Mouse (Mus musculus): ENCODE data around the gene Rnase4. TPM values are rescaled to one million over a fixed set of nuclear protein-coding genes. Genes with fewer than 3 reads are reported as not detected.
"Not testable (repeated sequence)": the region's sequence is repeated elsewhere in the genome, so short reads cannot be mapped to it uniquely, and the experiment has no call there.

Gene Rnase4
- polyA plus RNA-seq, 1 experiment from 2014 or later = 9.1 TPM

DNA sequence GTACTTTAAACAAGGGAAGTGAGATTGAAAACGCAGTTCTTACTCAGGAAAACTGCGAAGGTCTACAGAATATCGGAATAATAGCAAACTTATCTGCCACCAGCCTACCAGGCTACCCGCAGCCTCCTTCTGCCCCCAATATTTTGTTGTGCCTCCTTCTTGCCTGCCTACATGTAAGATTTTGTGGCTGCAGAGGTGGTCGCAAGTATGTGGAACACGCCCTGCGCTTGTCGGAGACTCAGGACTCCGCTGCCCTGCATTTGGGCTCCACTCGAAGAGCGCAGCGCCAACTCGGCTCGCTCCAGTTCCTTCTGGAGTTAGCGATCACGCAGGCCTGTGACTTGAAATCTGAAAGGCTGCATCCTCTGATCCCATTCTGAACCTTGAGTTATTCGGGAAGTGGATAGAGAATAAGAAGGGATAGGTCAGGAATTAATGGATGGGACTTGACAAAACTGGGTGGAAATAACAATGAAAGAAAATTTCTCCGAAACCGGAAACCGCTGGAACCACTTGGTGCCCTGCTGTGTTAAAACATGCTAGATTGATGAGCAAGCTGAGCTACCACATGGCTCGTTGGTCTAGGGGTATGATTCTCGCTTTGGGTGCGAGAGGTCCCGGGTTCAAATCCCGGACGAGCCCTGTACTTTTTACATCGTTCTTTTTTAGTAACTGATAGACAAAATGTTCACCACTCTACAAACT, 648 bp upstream of the Rnase4 start:
- peak; percentile 57 for ATAC-seq (ENCODE audit: low FRiP score)
- Histone ChIP-seq H3K27ac (peak overlapping the region; percentile 81), H3K4me1 (peaks cover 11% of the 10 kb centered on the region), H3K36me3 (replicated peaks) (no peaks in the 10 kb centered on the region), H3K9ac (peak overlapping the region; percentile 59), H3K9me3 (no peaks in the 10 kb centered on the region), H3K27me3 (no peaks in the 10 kb centered on the region), H3K4me3 (replicated peaks) (peak overlapping the region; percentile 69), H3K4me2 (peak overlapping the region; percentile 72)
- WGBS = under 1% methylated on average over 27 of the region's 27 CpGs

- Histone ChIP-seq H3K4me1 (peaks cover 11% of the 10 kb centered on the region), H3K4me2 (no peak overlapping the region), H3K27ac (no peak overlapping the region), H3K9ac (no peak overlapping the region), H3K4me3 (replicated peaks) (no peak overlapping the region), H3K27me3 (no peaks in the 10 kb centered on the region), H3K9me3 (no peaks in the 10 kb centered on the region), H3K36me3 (replicated peaks) (no peaks in the 10 kb centered on the region)
- ATAC-seq (ENCODE audit: low FRiP score) = no peak
- 60% methylated on average over 8 of the region's 8 CpGs for WGBS
Observed at GRCm38 (mm10) chr14:51092073-51092620, 1.3 kb downstream of the Rnase4 start.

GRCm38 (mm10) chr14:51093496-51093895, 2.6 kb downstream of the Rnase4 start:
- no peak for ATAC-seq (ENCODE audit: low FRiP score)
- Histone ChIP-seq H3K9me3 (no peaks in the 10 kb centered on the region), H3K36me3 (replicated peaks) (no peaks in the 10 kb centered on the region), H3K27me3 (no peaks in the 10 kb centered on the region), H3K9ac (no peak overlapping the region), H3K4me3 (replicated peaks) (no peak overlapping the region), H3K27ac (no peak overlapping the region), H3K4me2 (no peak overlapping the region), H3K4me1 (peaks cover 11% of the 10 kb centered on the region)
- WGBS = 29% methylated on average over 3 of the region's 3 CpGs

GRCm38 (mm10) chr14:51094096-51094875, 3.4 kb downstream of the Rnase4 start:
- H3K4me2 ChIP-seq = no peak overlapping the region
- H3K27me3 ChIP-seq = no peaks in the 10 kb centered on the region
- H3K9ac ChIP-seq = no peak overlapping the region
- H3K4me3 ChIP-seq (replicated peaks) = no peak overlapping the region
- 86% methylated on average over 5 of the region's 5 CpGs for WGBS
- no peak for ATAC-seq (ENCODE audit: low FRiP score)
- no peaks in the 10 kb centered on the region for H3K9me3 ChIP-seq
- peaks cover 8% of the 10 kb centered on the region for H3K4me1 ChIP-seq
- no peak overlapping the region for H3K27ac ChIP-seq
- H3K36me3 ChIP-seq (replicated peaks) = no peaks in the 10 kb centered on the region

- H3K27ac ChIP-seq = no peak overlapping the region
- H3K4me3 ChIP-seq (replicated peaks) = no peak overlapping the region
- 64% methylated on average over 9 of the region's 9 CpGs for WGBS
- ATAC-seq (ENCODE audit: low FRiP score) = no peak
- no peaks in the 10 kb centered on the region for H3K27me3 ChIP-seq
- no peaks in the 10 kb centered on the region for H3K36me3 ChIP-seq (replicated peaks)
- no peak overlapping the region for H3K4me2 ChIP-seq
- no peaks in the 10 kb centered on the region for H3K9me3 ChIP-seq
- peaks cover 8% of the 10 kb centered on the region for H3K4me1 ChIP-seq
- H3K9ac ChIP-seq = no peak overlapping the region
Observed at GRCm38 (mm10) chr14:51094921-51095320, 4.0 kb downstream of the Rnase4 start.

DNA sequence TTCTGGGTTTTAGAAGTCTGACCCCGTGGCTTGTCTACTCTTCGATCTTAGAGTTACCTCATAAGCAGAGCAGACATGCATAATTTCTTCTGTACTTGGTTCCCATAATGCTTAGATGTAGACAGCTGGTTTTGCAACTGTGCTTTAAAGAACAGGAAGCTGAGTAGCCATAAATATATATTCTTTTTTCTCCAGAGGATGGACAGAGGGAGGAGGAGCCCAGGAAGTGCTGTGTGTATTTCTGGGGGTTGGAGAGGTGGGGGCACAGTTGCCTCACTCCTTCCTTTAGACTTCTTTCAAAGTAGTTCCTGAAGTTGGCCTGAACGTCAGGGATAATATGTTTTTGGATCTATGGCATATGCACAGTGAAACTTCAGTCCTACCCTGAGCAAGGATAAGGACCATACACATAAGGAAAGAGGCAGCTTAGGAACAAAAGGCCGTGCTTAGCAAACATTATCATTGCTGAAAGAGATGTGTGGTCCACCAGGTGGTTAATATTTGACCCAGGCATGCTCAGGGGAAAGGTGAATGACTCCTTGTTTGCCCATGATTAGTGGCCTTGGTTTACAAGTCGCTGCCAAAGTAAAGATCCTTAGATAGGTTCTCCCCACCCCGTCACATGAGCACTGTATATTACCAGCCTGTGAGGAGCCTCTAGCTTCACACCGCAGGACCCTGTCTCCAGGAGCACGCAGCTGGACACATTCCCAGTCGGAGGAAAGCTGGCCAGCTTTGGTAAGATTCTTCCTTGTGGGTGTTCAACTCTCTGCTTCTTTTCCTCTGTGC, 5.1 kb downstream of the Rnase4 start:
- Histone ChIP-seq H3K27me3 (no peaks in the 10 kb centered on the region), H3K9me3 (no peaks in the 10 kb centered on the region), H3K9ac (no peak overlapping the region), H3K4me2 (no peak overlapping the region), H3K4me1 (peaks cover 5% of the 10 kb centered on the region), H3K4me3 (replicated peaks) (no peak overlapping the region), H3K27ac (no peak overlapping the region), H3K36me3 (replicated peaks) (no peaks in the 10 kb centered on the region)
- no peak for ATAC-seq (ENCODE audit: low FRiP score)
- 79% methylated on average over 9 of the region's 9 CpGs for WGBS

DNA sequence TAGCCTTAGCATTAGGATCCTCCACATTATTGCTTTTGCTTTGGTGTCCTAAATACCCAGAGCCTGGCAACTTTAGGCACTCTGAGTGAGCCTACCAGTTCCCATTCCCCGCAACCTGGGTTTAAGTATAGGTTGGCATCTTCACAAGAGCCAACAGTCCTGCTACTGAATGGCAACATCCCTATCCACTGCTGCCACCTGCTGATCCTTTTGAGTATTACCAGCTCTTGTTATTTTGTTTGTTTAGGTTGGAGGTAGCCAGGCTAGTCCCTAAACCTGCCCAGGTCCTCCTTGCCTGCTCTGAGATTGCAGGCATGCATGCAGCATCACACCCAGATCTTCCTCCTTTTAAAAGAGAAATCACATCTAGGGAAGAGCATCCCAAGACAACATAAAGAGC, 7.4 kb downstream of the Rnase4 start:
- H3K9ac ChIP-seq; H3K36me3 ChIP-seq (replicated peaks); H3K9me3 ChIP-seq; H3K4me3 ChIP-seq (replicated peaks); H3K4me1 ChIP-seq; H3K27me3 ChIP-seq; H3K27ac ChIP-seq; H3K4me2 ChIP-seq: not testable (repeated sequence)
- ATAC-seq (ENCODE audit: low FRiP score) = peak; percentile 55; the same call in 1 of the 2 replicates
- WGBS = 49% methylated on average over 1 of the region's 1 CpGs

GRCm38 (mm10) chr14:51098921-51099320, 8.0 kb downstream of the Rnase4 start:
- Histone ChIP-seq H3K27me3 (no peaks in the 10 kb centered on the region), H3K9ac (no peak overlapping the region), H3K36me3 (replicated peaks) (no peaks in the 10 kb centered on the region), H3K4me2 (no peak overlapping the region), H3K27ac (no peak overlapping the region), H3K4me1 (no peaks in the 10 kb centered on the region), H3K9me3 (no peaks in the 10 kb centered on the region), H3K4me3 (replicated peaks) (no peak overlapping the region)
- WGBS = 96% methylated on average over 11 of the region's 11 CpGs
- ATAC-seq (ENCODE audit: low FRiP score) = no peak

- no peak overlapping the region for H3K4me3 ChIP-seq (replicated peaks)
- H3K4me1 ChIP-seq = no peaks in the 10 kb centered on the region
- no peak overlapping the region for H3K27ac ChIP-seq
- no peak for ATAC-seq (ENCODE audit: low FRiP score)
- WGBS = 83% methylated on average over 9 of the region's 9 CpGs
- H3K9me3 ChIP-seq = no peaks in the 10 kb centered on the region
- H3K9ac ChIP-seq = no peak overlapping the region
- H3K36me3 ChIP-seq (replicated peaks) = no peaks in the 10 kb centered on the region
- no peaks in the 10 kb centered on the region for H3K27me3 ChIP-seq
- H3K4me2 ChIP-seq = no peak overlapping the region
Observed at GRCm38 (mm10) chr14:51101284-51101683, 10.4 kb downstream of the Rnase4 start.

GRCm38 (mm10) chr14:51103217-51103616, 12.3 kb downstream of the Rnase4 start:
- Histone ChIP-seq H3K27me3 (no peaks in the 10 kb centered on the region), H3K9ac (no peak overlapping the region), H3K4me3 (replicated peaks) (no peak overlapping the region), H3K27ac (no peak overlapping the region), H3K4me1 (no peaks in the 10 kb centered on the region), H3K36me3 (replicated peaks) (no peaks in the 10 kb centered on the region), H3K4me2 (no peak overlapping the region), H3K9me3 (no peaks in the 10 kb centered on the region)
- 61% methylated on average over 3 of the region's 3 CpGs for WGBS
- no peak for ATAC-seq (ENCODE audit: low FRiP score)

GRCm38 (mm10) chr14:51104366-51104765, 13.5 kb downstream of the Rnase4 start:
- Histone ChIP-seq H3K4me3 (replicated peaks) (no peak overlapping the region), H3K36me3 (replicated peaks) (no peaks in the 10 kb centered on the region), H3K9ac (no peak overlapping the region), H3K9me3 (no peaks in the 10 kb centered on the region), H3K27me3 (no peaks in the 10 kb centered on the region), H3K27ac (no peak overlapping the region), H3K4me1 (no peaks in the 10 kb centered on the region), H3K4me2 (no peak overlapping the region)
- WGBS = 83% methylated on average over 2 of the region's 2 CpGs
- no peak for ATAC-seq (ENCODE audit: low FRiP score)

DNA sequence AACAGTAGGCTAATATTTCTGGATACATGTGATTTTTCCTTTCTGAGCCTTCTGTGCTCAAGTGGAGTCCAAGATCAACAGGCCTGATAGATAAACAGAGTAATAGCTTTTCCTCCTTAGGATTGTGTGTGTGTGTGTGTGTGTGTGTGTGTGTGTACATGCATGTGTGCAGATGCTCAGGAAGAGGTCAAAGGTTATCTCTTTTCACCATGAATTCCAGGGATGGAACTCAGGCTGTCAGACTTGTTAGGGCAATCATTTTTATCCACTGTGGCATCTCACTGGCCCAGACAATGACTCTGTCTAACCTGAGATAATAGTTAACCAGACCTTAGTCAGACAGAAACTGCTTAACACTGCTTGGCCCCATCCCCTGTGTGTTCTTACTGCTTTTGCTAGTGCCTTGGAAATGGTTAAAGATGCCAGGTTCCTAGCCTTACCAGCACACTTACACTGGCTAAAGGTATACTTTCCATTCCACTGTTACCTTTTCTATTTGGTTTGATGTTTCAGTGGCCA, 15.6 kb downstream of the Rnase4 start:
- H3K4me3 ChIP-seq (replicated peaks) = no peak overlapping the region
- no peak overlapping the region for H3K4me2 ChIP-seq
- H3K4me1 ChIP-seq = no peaks in the 10 kb centered on the region
- no peaks in the 10 kb centered on the region for H3K27me3 ChIP-seq
- no peak for ATAC-seq (ENCODE audit: low FRiP score)
- no peak overlapping the region for H3K27ac ChIP-seq
- no peaks in the 10 kb centered on the region for H3K36me3 ChIP-seq (replicated peaks)
- H3K9ac ChIP-seq = no peak overlapping the region
- no peaks in the 10 kb centered on the region; the same call in 1 of the 2 replicates for H3K9me3 ChIP-seq
